Mouse (Mus musculus) midbrain, embryonic 10.5 days (tissue): Measurements from ENCODE around the gene Ebf1. TPM values are rescaled to one million over a fixed set of nuclear protein-coding genes. Genes with fewer than 3 reads are reported as not detected.
"Not testable (repeated sequence)": the region's sequence is repeated elsewhere in the genome, so short reads cannot be mapped to it uniquely, and the experiment has no call there.

ENCODE experiments used
- DNase-seq: peaks from one replicate; pipeline ENCODE4 v3.0.0-alpha.2; 2017; ENCODE audit warnings: low spot score
- H3K27ac ChIP-seq: fragments of 300-500 bp; sonication (generic); replicated peaks from 2 replicates; pipeline ENCODE4 v1.5.1; 2016; ENCODE audit warnings: mild to moderate bottlenecking
- H3K27me3 ChIP-seq: fragments of 300-500 bp; sonication (generic); 2 replicates; pipeline ENCODE4 v1.6.1; 2016; ENCODE audit warnings: low read depth, mild to moderate bottlenecking; ENCODE audit not compliant: poor library complexity, severe bottlenecking
- H3K36me3 ChIP-seq: fragments of 300-500 bp; sonication (generic); 2 replicates; pipeline ENCODE4 v1.6.1; 2016; ENCODE audit warnings: mild to moderate bottlenecking, moderate library complexity
- H3K4me1 ChIP-seq: fragments of 300-500 bp; sonication (generic); 2 replicates; pipeline ENCODE4 v1.6.1; 2016
- H3K4me3 ChIP-seq: fragments of 300-500 bp; sonication (generic); 2 replicates; pipeline ENCODE4 v1.5.1; 2016; ENCODE audit warnings: mild to moderate bottlenecking, moderate library complexity
- H3K9me3 ChIP-seq: fragments of 300-500 bp; sonication (generic); replicated peaks from 2 replicates; pipeline ENCODE4 v1.6.1; 2016; ENCODE audit warnings: mild to moderate bottlenecking
- WGBS: fragments of 180-500 bp; shearing (Covaris S2); methylation state at CpG from one replicate; pipeline ENCODE4 v1.1.7; 2016; 5-methylcytosine and 5-hydroxymethylcytosine counted together
- polyA plus RNA-seq: library from polyadenylated mRNA; unstranded; fragments of >200 nt; fragmentation: Nextera tagmentation; extraction: Ambion mirVana; gene quantifications from 2 replicates; pipeline ENCODE4 v1.2.1, GENCODE M21; 2016

Gene Ebf1
- 31.8 and 49.2 TPM in 2 replicates for polyA plus RNA-seq

GRCm38 (mm10) chr11:44616788-44617712, at the start of gene Ebf1:
Ebf1 (plus strand) TSS chr11:44617317.
- under 1% methylated on average over 31 of the region's 31 CpGs for WGBS
- Histone ChIP-seq H3K4me3 (peak within 1 kb of the TSS; percentile 68), H3K9me3 (no peaks in the 10 kb centered on the region), H3K4me1 (peaks cover 60% of the 10 kb centered on the region), H3K27ac (peak within 1 kb of the TSS; percentile 88), H3K27me3 (peaks cover 83% of the 10 kb centered on the region), H3K36me3 (no peaks in the 10 kb centered on the region)
- peak; percentile 95 for DNase-seq

DNA sequence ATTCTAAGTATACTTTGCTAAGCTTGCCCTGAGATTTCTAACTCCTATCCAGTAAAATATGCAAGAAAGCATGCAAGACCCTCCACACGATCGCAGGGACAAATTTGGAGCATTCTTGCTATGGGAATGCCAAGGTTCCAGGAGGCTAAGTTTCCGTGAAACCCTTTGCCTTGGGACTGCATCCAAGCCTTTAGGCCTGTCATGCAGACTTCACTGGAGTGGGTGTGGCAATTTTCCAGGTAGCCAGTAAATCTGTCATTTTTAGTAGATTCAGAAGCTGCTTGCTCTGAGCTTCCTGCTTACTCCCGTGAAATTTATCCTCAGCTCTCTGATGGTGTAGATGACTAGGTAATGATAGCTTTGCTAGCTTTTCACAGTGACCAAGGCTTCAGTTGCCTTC, 46.8 kb upstream of the Ebf1 start:
- H3K27me3 ChIP-seq, H3K27ac ChIP-seq, H3K4me3 ChIP-seq, DNase-seq, H3K9me3 ChIP-seq, H3K4me1 ChIP-seq: not testable (repeated sequence)
- peaks cover 38% of the 10 kb centered on the region for H3K36me3 ChIP-seq
- WGBS, result 95% methylated on average over 4 of the region's 4 CpGs

DNA sequence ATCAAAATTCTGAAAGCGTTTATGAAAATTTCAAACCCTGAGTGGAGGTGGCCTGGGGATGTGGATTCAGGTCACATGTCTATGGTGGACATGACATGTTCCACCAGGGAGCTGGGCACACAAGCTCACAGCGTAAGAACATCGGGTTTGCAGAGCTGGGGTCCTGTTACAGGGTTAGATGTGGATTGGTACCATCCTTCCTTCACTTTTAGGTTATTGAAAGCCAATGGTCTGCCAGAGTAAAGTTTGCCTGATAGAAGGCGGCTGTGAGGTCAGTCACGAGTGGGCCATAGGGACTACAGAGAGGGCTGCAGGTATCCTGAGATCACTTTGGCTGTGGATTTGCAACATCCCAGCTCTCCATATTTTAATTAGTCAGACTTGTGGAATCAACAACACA, 44.3 kb upstream of the Ebf1 start:
- H3K27ac ChIP-seq, result no peak overlapping the region
- peaks cover 15% of the 10 kb centered on the region for H3K36me3 ChIP-seq
- no peak for DNase-seq

DNA sequence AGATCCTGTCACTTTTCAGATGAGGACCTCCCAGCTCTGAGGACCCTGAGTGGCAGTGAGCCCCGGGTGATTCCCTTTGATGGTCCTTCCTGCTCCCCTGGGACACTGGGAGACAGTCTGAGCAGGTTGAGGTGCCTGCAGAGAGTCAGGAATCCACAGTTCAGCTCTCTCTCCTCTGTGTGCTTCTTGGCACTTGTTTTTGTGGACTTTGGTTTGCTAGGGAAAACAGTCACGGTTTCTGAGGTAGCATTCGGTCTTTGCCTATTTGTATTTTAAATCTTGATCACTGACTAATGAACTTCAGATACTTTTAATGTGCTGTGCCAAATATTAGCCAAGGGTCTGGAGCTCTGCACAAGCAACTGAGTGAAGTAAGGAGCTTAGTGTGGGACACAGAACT, 43.7 kb upstream of the Ebf1 start:
- no peaks in the 10 kb centered on the region for H3K27me3 ChIP-seq
- H3K9me3 ChIP-seq, result peaks cover 8% of the 10 kb centered on the region
- H3K27ac ChIP-seq, result no peak overlapping the region
- 86% methylated on average over 3 of the region's 3 CpGs for WGBS
- DNase-seq, result no peak
- H3K4me1 ChIP-seq, result no peaks in the 10 kb centered on the region
- peaks cover 15% of the 10 kb centered on the region for H3K36me3 ChIP-seq
- H3K4me3 ChIP-seq, result no peak overlapping the region

More for the DNA sequence above, 44.3 kb upstream of the Ebf1 start:
- no peaks in the 10 kb centered on the region for H3K4me1 ChIP-seq
- H3K9me3 ChIP-seq, result peaks cover 8% of the 10 kb centered on the region
- no peak overlapping the region for H3K4me3 ChIP-seq
- 95% methylated on average over 5 of the region's 5 CpGs for WGBS
- no peaks in the 10 kb centered on the region for H3K27me3 ChIP-seq

DNA sequence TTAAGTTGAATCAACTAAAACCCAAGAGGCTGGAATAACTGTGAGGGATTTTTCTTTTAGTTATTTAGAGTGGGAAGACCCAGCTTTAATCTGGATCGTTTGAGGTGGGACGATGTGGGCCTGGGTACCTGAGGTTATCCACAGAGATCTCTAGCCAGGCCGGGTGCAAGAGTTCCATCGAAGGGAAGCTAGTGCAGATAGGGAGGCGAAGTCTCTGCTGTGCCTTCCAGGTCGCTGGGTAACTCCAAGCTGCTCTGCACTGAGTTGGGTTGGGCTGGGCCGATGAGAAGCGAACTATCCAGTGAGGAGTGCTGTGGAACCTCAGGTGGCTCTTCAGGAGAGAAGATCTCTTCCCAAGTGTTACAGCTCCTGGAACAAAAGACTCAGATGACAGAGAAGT, 42.7 kb upstream of the Ebf1 start:
- 90% methylated on average over 8 of the region's 8 CpGs for WGBS
- Histone ChIP-seq H3K27ac (no peak overlapping the region), H3K4me1 (no peaks in the 10 kb centered on the region), H3K9me3 (peaks cover 6% of the 10 kb centered on the region), H3K27me3 (no peaks in the 10 kb centered on the region), H3K4me3 (no peak overlapping the region), H3K36me3 (peaks cover 12% of the 10 kb centered on the region)
- DNase-seq, result no peak

GRCm38 (mm10) chr11:44574820-44575219, 42.3 kb upstream of the Ebf1 start:
- Histone ChIP-seq H3K36me3 (peaks cover 7% of the 10 kb centered on the region; the same call in 1 of the 2 replicates), H3K4me3 (no peak overlapping the region), H3K4me1 (no peaks in the 10 kb centered on the region), H3K27me3 (no peaks in the 10 kb centered on the region), H3K9me3 (peaks cover 2% of the 10 kb centered on the region; the same call in 1 of the 2 replicates), H3K27ac (no peak overlapping the region)
- 99% methylated on average over 5 of the region's 5 CpGs for WGBS
- DNase-seq, result no peak

GRCm38 (mm10) chr11:44577911-44578310, 39.2 kb upstream of the Ebf1 start:
- no peaks in the 10 kb centered on the region for H3K4me1 ChIP-seq
- DNase-seq, result no peak
- no peaks in the 10 kb centered on the region for H3K27me3 ChIP-seq
- H3K4me3 ChIP-seq, result no peak overlapping the region
- no peaks in the 10 kb centered on the region for H3K36me3 ChIP-seq
- WGBS, result 91% methylated on average over 9 of the region's 9 CpGs
- H3K9me3 ChIP-seq, result no peaks in the 10 kb centered on the region
- no peak overlapping the region for H3K27ac ChIP-seq

DNA sequence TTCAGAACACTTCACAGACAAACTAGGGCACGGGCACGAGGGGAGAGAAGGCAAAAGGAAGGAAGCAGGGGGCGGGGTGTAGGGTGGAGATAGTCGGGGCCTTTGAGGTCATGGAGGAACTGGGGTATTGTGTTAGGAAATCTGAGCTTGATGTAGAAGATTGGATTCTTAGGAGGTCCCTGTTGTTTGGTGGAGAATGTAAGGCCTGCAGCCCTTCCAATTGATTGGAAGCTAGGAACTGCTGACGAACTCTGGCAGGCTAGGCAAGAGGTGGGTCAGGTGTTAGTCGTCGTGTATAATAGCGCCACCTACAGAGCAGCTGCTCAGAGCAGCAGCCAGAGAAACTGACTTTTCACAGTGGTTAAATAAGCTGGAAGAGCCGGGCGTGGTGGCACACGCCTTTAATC, 35.8 kb upstream of the Ebf1 start:
- H3K36me3 ChIP-seq, result no peaks in the 10 kb centered on the region
- no peaks in the 10 kb centered on the region for H3K27me3 ChIP-seq
- H3K4me1 ChIP-seq, result no peaks in the 10 kb centered on the region
- H3K4me3 ChIP-seq, result no peak overlapping the region
- no peak overlapping the region for H3K27ac ChIP-seq
- DNase-seq, result no peak
- 40% methylated on average over 11 of the region's 11 CpGs for WGBS
- H3K9me3 ChIP-seq, result no peaks in the 10 kb centered on the region

DNA sequence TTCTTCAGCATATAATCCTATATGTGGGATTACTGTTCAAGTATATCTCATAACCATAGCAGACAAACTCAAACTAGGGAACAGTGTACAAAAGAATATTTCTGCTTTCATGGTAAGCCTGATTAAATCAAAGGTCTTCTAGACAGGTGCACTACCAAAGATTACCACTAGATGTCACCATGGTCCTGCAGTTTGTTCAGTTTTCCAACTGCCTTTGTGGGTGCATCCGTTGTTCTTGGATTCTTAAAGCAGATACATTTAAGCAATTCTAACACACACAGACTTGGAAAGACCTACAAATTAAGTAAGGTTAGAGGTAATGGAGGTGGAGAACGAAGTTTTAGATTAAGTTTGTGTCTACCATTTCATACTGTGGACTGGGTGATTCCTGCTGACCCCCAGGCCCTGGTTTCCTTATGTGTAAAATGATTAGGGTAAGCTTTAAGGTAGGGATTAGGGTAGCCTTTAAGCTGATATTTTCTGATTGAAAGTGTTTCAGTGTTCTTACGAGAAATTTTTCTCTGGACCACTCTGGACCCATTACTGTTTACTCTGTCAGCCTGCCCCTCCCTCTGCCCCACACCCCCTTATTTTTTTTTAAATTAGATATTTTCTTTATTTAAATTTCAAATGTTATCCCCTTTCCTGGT, 30.9 kb upstream of the Ebf1 start:
- Histone ChIP-seq H3K27ac (no peak overlapping the region), H3K4me3 (no peak overlapping the region), H3K36me3 (no peaks in the 10 kb centered on the region), H3K4me1 (no peaks in the 10 kb centered on the region), H3K9me3 (no peaks in the 10 kb centered on the region), H3K27me3 (no peaks in the 10 kb centered on the region)
- WGBS, result 13% methylated on average over 3 of the region's 3 CpGs
- DNase-seq, result peak; percentile 45

GRCm38 (mm10) chr11:44593016-44593415, 24.1 kb upstream of the Ebf1 start:
- H3K27me3 ChIP-seq, result no peaks in the 10 kb centered on the region
- no peaks in the 10 kb centered on the region for H3K36me3 ChIP-seq
- H3K4me3 ChIP-seq, result no peak overlapping the region
- WGBS, result 95% methylated on average over 6 of the region's 6 CpGs
- H3K9me3 ChIP-seq, result no peaks in the 10 kb centered on the region
- H3K4me1 ChIP-seq, result no peaks in the 10 kb centered on the region
- DNase-seq, result no peak
- H3K27ac ChIP-seq, result no peak overlapping the region

DNA sequence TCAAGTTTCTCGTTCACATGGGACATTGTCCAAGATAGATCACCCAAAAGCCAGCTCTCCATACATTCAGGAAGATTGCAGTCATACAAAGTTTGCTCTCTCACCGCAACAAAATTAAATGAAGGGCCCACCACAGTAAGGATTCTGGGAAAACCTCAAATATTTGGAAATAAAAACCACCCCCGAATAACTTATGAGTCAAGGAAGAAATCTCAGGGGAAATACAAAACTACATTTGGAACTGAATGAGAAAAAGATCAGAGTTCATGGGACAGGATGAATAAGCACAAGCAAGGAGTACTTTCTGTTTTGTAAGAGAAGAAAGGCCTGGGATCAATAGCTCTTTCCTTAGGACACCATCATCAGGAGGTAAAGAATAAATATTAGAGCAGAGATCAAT, 22.3 kb upstream of the Ebf1 start:
- no peak for DNase-seq
- Histone ChIP-seq H3K9me3 (no peaks in the 10 kb centered on the region), H3K4me1 (no peaks in the 10 kb centered on the region), H3K36me3 (no peaks in the 10 kb centered on the region), H3K4me3 (no peak overlapping the region), H3K27me3 (no peaks in the 10 kb centered on the region), H3K27ac (no peak overlapping the region)
- 87% methylated on average over 3 of the region's 3 CpGs for WGBS

DNA sequence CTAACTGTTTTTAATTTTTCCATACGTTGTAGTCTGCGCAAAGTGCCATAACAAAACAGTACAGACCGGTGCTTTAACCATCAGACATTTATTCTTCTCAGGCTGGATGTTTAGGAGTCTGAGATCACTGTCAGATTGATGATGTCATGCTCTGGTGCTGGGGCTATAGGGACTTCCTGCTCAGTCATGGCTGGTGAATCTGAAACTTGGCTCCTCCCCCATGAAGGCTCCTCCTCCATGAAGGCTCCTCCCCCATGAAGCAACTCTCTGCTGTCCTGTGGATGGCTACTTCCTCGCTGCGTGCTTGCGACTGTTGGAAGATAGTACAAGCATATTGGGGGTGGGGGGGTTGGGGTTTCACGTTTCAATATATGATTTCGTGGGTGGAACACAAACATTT, 10.2 kb upstream of the Ebf1 start:
- H3K27me3 ChIP-seq, result peaks cover 8% of the 10 kb centered on the region
- H3K4me3 ChIP-seq, result no peak overlapping the region
- DNase-seq, result peak; percentile 9
- H3K27ac ChIP-seq, result no peak overlapping the region
- H3K9me3 ChIP-seq, result no peaks in the 10 kb centered on the region
- WGBS, result 87% methylated on average over 8 of the region's 8 CpGs
- H3K4me1 ChIP-seq, result peaks cover 7% of the 10 kb centered on the region
- no peaks in the 10 kb centered on the region for H3K36me3 ChIP-seq

DNA sequence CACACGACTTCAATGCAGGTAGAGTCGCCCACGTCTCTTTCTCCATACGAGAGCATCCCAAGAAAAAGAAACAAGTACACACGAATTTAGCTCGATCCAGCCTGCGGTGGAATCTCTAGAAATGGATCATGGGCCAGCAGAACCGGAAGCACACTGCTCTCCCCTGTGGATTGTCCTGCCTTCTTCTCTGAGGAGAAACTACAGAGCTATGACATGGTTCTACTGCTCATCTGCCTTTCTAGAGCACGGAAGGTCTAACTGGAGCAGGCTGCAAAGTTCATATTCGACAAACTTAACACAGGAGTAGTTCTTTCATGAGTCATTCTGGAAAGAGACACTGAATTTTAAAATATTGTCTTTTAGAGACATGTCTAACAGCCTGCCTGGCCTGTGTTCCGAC, 8.5 kb upstream of the Ebf1 start:
- no peaks in the 10 kb centered on the region for H3K9me3 ChIP-seq
- peaks cover 24% of the 10 kb centered on the region for H3K4me1 ChIP-seq
- no peak overlapping the region for H3K27ac ChIP-seq
- DNase-seq, result peak; percentile 7
- no peaks in the 10 kb centered on the region for H3K36me3 ChIP-seq
- peaks cover 26% of the 10 kb centered on the region for H3K27me3 ChIP-seq
- H3K4me3 ChIP-seq, result no peak overlapping the region
- WGBS, result 89% methylated on average over 11 of the region's 11 CpGs
